Mouse (Mus musculus) adrenal gland, postnatal 25 days (tissue): ENCODE data around the gene Rnf216. TPM values are rescaled to one million over a fixed set of nuclear protein-coding genes. Genes with fewer than 3 reads are reported as not detected.

Experiments
- DNase-seq: peaks from one replicate; pipeline ENCODE4 v3.0.0; 2021; ENCODE audit warnings: mixed read lengths
- total RNA-seq: library from RNA; stranded (reverse); gene quantifications from 2 replicates; pipeline ENCODE4 v1.2.3, GENCODE M21; 2021

Gene Rnf216
- total RNA-seq, 1 experiment from 2014 or later, result 58.8 TPM

GRCm38 (mm10) chr5:143101626-143102025 lies 11.2 kb downstream of the Rnf216 start:
- DNase-seq, result no peak

GRCm38 (mm10) chr5:143095256-143095655 lies 17.5 kb downstream of the Rnf216 start:
- DNase-seq, result no peak

GRCm38 (mm10) chr5:143092891-143093290 lies 19.9 kb downstream of the Rnf216 start:
- DNase-seq, result no peak

- peak; percentile 54 for DNase-seq
Observed at GRCm38 (mm10) chr5:143084898-143085297, 27.9 kb downstream of the Rnf216 start.

GRCm38 (mm10) chr5:143079806-143080205 lies 33.0 kb downstream of the Rnf216 start:
- no peak for DNase-seq

GRCm38 (mm10) chr5:143076603-143077143 lies 36.1 kb downstream of the Rnf216 start:
- DNase-seq, result no peak

- no peak for DNase-seq
Observed at GRCm38 (mm10) chr5:143075987-143076386, 36.8 kb downstream of the Rnf216 start.

- no peak for DNase-seq
Observed at GRCm38 (mm10) chr5:143069048-143069447, 43.7 kb downstream of the Rnf216 start.

- DNase-seq, result no peak
Observed at GRCm38 (mm10) chr5:143068382-143068781, 44.4 kb downstream of the Rnf216 start.

- peak; percentile 45 for DNase-seq
Observed at GRCm38 (mm10) chr5:143066551-143066958, 46.2 kb downstream of the Rnf216 start.

GRCm38 (mm10) chr5:143066096-143066495 lies 46.7 kb downstream of the Rnf216 start:
- DNase-seq, result no peak

GRCm38 (mm10) chr5:143065230-143065629 lies 47.6 kb downstream of the Rnf216 start:
- DNase-seq, result no peak

GRCm38 (mm10) chr5:143062251-143062650 lies 50.5 kb downstream of the Rnf216 start:
- DNase-seq, result no peak

GRCm38 (mm10) chr5:143061511-143061910 lies 51.3 kb downstream of the Rnf216 start:
- DNase-seq, result peak; percentile 26

- no peak for DNase-seq
Observed at GRCm38 (mm10) chr5:143060774-143061385, 51.9 kb downstream of the Rnf216 start.

- no peak for DNase-seq
Observed at GRCm38 (mm10) chr5:143059958-143060357, 52.8 kb downstream of the Rnf216 start.

- DNase-seq, result no peak
Observed at GRCm38 (mm10) chr5:143059182-143059581, 53.6 kb downstream of the Rnf216 start.

GRCm38 (mm10) chr5:143058675-143059074 lies 54.1 kb downstream of the Rnf216 start:
- no peak for DNase-seq

- DNase-seq, result no peak
Observed at GRCm38 (mm10) chr5:143058208-143058607, 54.6 kb downstream of the Rnf216 start.

GRCm38 (mm10) chr5:143057753-143058152 lies 55.0 kb downstream of the Rnf216 start:
- no peak for DNase-seq

- DNase-seq, result no peak
Observed at GRCm38 (mm10) chr5:143056191-143056880, 56.5 kb downstream of the Rnf216 start.

GRCm38 (mm10) chr5:143055501-143056125 lies 57.2 kb downstream of the Rnf216 start:
- DNase-seq, result no peak

GRCm38 (mm10) chr5:143054703-143055102 lies 58.1 kb downstream of the Rnf216 start:
- no peak for DNase-seq
